Mouse (Mus musculus) erythroblast, embryonic 14.5 days (primary cell): ENCODE data around the gene Hadha. TPM values are rescaled to one million over a fixed set of nuclear protein-coding genes. Genes with fewer than 3 reads are reported as not detected.

ENCODE experiments used
- H3K27me3 ChIP-seq: 2 replicates; pipeline ENCODE4 v1.6.1; 2012; ENCODE audit warnings: inconsistent platforms; ENCODE audit not compliant: control insufficient read depth
- H3K36me3 ChIP-seq: 2 replicates; pipeline ENCODE4 v1.6.1; 2012; ENCODE audit warnings: mild to moderate bottlenecking, inconsistent platforms; ENCODE audit not compliant: control insufficient read depth
- H3K4me1 ChIP-seq: 2 replicates; pipeline ENCODE4 v1.6.1; 2012; ENCODE audit warnings: inconsistent platforms; ENCODE audit not compliant: control insufficient read depth
- H3K4me3 ChIP-seq: replicated peaks from 2 replicates; pipeline ENCODE3; 2012; ENCODE audit warnings: moderate library complexity, mild to moderate bottlenecking, inconsistent platforms
- H3K9me3 ChIP-seq: 2 replicates; pipeline ENCODE4 v1.6.1; 2012; ENCODE audit warnings: low read length, inconsistent platforms, mixed read lengths; ENCODE audit not compliant: control insufficient read depth
- GATA1 ChIP-seq: IDR thresholded peaks from 2 replicates; pipeline ENCODE4 v1.6.1; 2012; ENCODE audit warnings: low read length, inconsistent platforms, mixed read lengths
- TAL1 ChIP-seq: IDR thresholded peaks from 3 replicates; pipeline ENCODE4 v1.6.1; 2012; ENCODE audit warnings: low read length, inconsistent platforms, mixed read lengths
- polyA plus RNA-seq: library from polyadenylated mRNA; stranded (reverse); fragments of >175 nt; gene quantifications from 2 replicates; pipeline ENCODE4 v1.2.3, GENCODE M21; 2012

Hadha gene
- polyA plus RNA-seq, 1 experiment, result 3.3 TPM

- no peaks in the 10 kb centered on the region; the same call in 1 of the 2 replicates for H3K9me3 ChIP-seq
- no peak overlapping the region for H3K4me3 ChIP-seq
- H3K27me3 ChIP-seq, result peaks cover 19% of the 10 kb centered on the region
- peaks cover 73% of the 10 kb centered on the region for H3K36me3 ChIP-seq
- peaks cover 5% of the 10 kb centered on the region for H3K4me1 ChIP-seq
- no peak for TF ChIP-seq TAL1
- no peak for TF ChIP-seq GATA1
Observed at GRCm38 (mm10) chr5:30119163-30119562, 35.8 kb downstream of the Hadha start.

GRCm38 (mm10) chr5:30118018-30118417, 36.9 kb downstream of the Hadha start:
- Histone ChIP-seq H3K36me3 (peaks cover 61% of the 10 kb centered on the region), H3K27me3 (peaks cover 31% of the 10 kb centered on the region), H3K4me3 (no peak overlapping the region), H3K4me1 (peaks cover 8% of the 10 kb centered on the region), H3K9me3 (no peaks in the 10 kb centered on the region; the same call in 1 of the 2 replicates)
- no peak for TF ChIP-seq GATA1
- TF ChIP-seq TAL1, result no peak

GRCm38 (mm10) chr5:30115718-30116117, 39.2 kb downstream of the Hadha start:
- Histone ChIP-seq H3K27me3 (peaks cover 54% of the 10 kb centered on the region), H3K4me3 (no peak overlapping the region), H3K36me3 (peaks cover 38% of the 10 kb centered on the region), H3K9me3 (no peaks in the 10 kb centered on the region; the same call in 1 of the 2 replicates), H3K4me1 (peaks cover 8% of the 10 kb centered on the region)
- TF ChIP-seq TAL1, result no peak
- TF ChIP-seq GATA1, result no peak

GRCm38 (mm10) chr5:30114761-30115140, 40.2 kb downstream of the Hadha start:
- H3K4me3 ChIP-seq, result peak overlapping the region; percentile 40
- peaks cover 8% of the 10 kb centered on the region for H3K4me1 ChIP-seq
- TF ChIP-seq GATA1 (no peak), TAL1 (no peak)
- H3K36me3 ChIP-seq, result peaks cover 29% of the 10 kb centered on the region
- H3K27me3 ChIP-seq, result peaks cover 63% of the 10 kb centered on the region
- no peaks in the 10 kb centered on the region; the same call in 1 of the 2 replicates for H3K9me3 ChIP-seq

- peaks cover 69% of the 10 kb centered on the region for H3K27me3 ChIP-seq
- no peak for TF ChIP-seq TAL1
- no peak for TF ChIP-seq GATA1
- peaks cover 8% of the 10 kb centered on the region for H3K4me1 ChIP-seq
Observed at GRCm38 (mm10) chr5:30113881-30114760, 40.8 kb downstream of the Hadha start.

GRCm38 (mm10) chr5:30112533-30113068, 42.4 kb downstream of the Hadha start:
- TF ChIP-seq TAL1 (no peak), GATA1 (no peak)
- Histone ChIP-seq H3K27me3 (peaks cover 81% of the 10 kb centered on the region), H3K9me3 (no peaks in the 10 kb centered on the region; the same call in 1 of the 2 replicates)

More at GRCm38 (mm10) chr5:30113881-30114760, 40.8 kb downstream of the Hadha start:
- Histone ChIP-seq H3K4me3 (peak overlapping the region; percentile 40), H3K9me3 (no peaks in the 10 kb centered on the region; the same call in 1 of the 2 replicates), H3K36me3 (peaks cover 22% of the 10 kb centered on the region)

GRCm38 (mm10) chr5:30111771-30112170, 43.2 kb downstream of the Hadha start:
- Histone ChIP-seq H3K36me3 (peaks cover 2% of the 10 kb centered on the region), H3K9me3 (no peaks in the 10 kb centered on the region; the same call in 1 of the 2 replicates), H3K27me3 (peaks cover 90% of the 10 kb centered on the region), H3K4me3 (no peak overlapping the region), H3K4me1 (peaks cover 8% of the 10 kb centered on the region)
- no peak for TF ChIP-seq GATA1
- TF ChIP-seq TAL1, result no peak

More at GRCm38 (mm10) chr5:30112533-30113068, 42.4 kb downstream of the Hadha start:
- Histone ChIP-seq H3K4me1 (peaks cover 8% of the 10 kb centered on the region), H3K4me3 (no peak overlapping the region), H3K36me3 (peaks cover 7% of the 10 kb centered on the region)

- H3K36me3 ChIP-seq, result no peaks in the 10 kb centered on the region
- H3K9me3 ChIP-seq, result no peaks in the 10 kb centered on the region; the same call in 1 of the 2 replicates
- H3K4me1 ChIP-seq, result peaks cover 8% of the 10 kb centered on the region
- no peak overlapping the region for H3K4me3 ChIP-seq
- peaks cover 95% of the 10 kb centered on the region for H3K27me3 ChIP-seq
- TF ChIP-seq GATA1, result no peak
- no peak for TF ChIP-seq TAL1
Observed at GRCm38 (mm10) chr5:30111126-30111525, 43.8 kb downstream of the Hadha start.
